Mouse (Mus musculus) mesoderm, embryonic 11.5 days (tissue): ENCODE measurements around the gene Mospd3.

Experiments
- DNase-seq: peaks from one replicate; pipeline ENCODE4 v3.0.0-alpha.2; 2012; ENCODE audit warnings: low read depth, low spot score

Gene Mospd3

GRCm38 (mm10) chr5:137574470-137574901 is 26.4 kb downstream of the Mospd3 start:
- DNase-seq: peak; percentile 38

DNA sequence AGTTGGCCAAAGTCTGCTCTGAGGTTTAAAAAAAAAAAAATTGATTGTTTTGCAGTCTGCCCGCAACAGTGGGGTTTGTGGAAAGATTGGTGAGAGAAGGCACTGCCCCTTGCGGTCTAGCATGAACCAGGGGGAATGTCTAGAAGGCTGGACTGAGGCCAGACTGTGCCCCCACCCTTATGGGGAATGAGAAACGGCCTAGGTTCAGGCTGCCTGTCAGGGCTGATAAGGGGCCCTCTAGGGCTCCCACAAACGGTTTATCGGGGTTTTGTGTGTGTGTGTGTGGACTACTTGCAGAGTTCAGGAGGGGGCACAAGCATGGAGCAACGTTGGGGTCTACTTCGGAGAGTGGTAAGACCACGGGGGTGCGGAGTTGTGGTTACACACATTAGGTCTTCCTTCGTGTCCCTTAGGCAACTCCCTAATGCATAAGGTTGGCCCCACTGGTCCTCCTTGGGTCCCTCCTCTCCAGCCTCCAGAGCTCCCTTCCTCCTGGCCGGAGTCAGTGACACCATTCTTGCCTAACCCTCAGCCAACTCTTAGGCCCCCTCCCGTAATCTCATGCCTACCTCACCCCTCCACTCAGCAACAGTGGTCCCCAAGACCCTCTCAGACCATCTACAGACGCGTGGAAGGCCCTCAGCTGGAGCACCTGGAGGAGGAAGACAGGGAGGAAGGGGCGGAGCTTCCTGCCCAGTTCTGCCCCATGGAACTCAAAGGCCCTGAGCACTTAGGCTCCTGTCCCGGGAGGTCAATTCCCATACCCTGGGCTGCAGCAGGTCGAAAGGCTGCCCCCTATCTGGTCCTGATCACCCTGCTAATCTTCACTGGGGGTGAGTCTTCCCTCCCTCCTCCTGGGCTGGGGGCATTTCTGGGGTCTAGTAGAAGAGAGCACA is 29.9 kb downstream of the Mospd3 start:
- DNase-seq: no peak

- DNase-seq: no peak
Measured at GRCm38 (mm10) chr5:137570181-137570580, 30.7 kb downstream of the Mospd3 start.

GRCm38 (mm10) chr5:137569665-137570064 is 31.2 kb downstream of the Mospd3 start, which contains the start of gene Tfr2:
Tfr2 (plus strand) TSS chr5:137569840.
- DNase-seq: no peak

DNA sequence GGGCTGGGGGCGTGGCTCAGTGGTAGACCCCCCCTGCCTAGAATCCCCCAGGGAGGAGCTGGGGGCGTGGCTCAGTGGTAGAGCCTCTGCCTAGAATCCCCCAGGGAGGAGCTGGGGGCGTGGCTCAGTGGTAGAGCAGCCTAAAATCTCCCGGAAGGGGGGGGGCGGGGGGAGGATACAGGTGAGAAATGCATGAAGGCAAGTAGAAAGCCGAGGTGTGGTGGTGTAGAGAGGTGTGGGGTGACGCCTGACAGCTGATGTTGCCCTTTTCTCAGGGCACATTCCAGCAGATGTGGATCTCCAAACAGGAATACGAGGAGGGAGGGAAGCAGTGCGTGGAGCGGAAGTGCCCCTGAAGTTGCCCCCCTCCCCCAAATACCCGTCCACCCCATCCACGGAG is 31.8 kb downstream of the Mospd3 start:
- DNase-seq: no peak

GRCm38 (mm10) chr5:137568223-137568798 is 32.5 kb downstream of the Mospd3 start:
- DNase-seq: no peak

GRCm38 (mm10) chr5:137566416-137566815 is 34.4 kb downstream of the Mospd3 start:
- no peak for DNase-seq

GRCm38 (mm10) chr5:137565744-137566143 is 35.1 kb downstream of the Mospd3 start:
- no peak for DNase-seq

DNA sequence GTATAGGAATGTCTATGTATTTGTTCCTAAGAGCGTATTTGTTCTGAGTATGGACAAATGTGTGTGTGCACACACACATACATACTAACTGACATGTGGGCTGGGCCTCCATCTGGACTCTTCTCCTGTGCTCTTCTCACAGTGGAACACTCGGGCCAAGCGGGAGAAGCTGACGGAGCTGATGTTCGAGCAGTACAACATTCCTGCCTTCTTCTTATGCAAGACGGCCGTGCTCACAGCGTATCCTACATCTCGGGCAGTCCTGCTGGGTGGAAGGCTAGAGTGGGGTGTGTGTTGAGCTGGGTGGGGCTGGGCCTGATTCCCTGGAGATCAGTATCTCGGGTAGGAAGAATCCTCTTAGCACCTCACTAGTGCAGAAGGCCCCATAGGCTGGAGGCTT is 37.9 kb downstream of the Mospd3 start:
- no peak for DNase-seq

GRCm38 (mm10) chr5:137561556-137561955 is 39.3 kb downstream of the Mospd3 start:
- DNase-seq: no peak

DNA sequence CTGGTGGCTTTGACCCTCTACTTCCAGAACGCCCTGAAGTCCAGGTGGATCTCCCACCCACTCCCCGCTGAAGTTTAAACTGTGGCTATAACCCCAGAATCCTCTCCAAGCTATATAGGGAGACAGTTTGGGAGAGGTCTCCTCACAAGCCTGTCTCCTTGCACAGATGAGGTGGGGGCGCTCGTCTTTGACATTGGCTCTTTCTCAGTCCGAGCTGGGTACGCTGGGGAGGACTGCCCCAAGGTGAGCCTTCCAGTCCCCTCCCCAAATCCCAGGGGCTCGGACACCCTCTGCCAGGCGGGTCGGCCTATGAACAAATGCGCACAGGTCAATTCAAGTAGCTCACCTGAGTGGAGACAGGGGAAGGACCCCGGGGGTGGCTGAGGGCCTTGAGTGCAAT is 47.0 kb downstream of the Mospd3 start:
- DNase-seq: no peak

DNA sequence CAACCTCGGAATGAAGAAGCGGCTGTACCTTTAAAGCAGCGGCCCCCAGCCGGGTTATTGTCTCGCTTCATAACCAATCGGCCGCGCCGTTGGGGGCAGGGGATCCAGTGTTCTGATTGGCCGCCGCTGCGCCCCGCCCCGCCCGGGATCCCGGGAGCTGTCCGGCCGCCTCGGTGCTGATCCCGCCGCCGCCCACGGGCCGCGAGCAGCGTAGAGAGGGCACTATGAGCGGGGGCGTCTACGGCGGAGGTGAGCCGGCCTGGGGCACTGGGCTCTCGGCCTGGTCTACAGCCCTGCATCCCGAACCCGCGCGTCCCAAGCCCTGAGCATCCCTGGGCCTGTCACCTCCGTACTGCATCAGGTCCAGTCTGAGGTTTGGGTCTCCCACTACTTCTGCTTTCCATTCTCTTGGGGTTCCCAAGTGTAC is 47.4 kb downstream of the Mospd3 start, which contains the start of gene Actl6b:
Gene Actl6b (plus strand): TSS at position 107 of the 427 bp plus-strand sequence.
- DNase-seq: peak; percentile 83

GRCm38 (mm10) chr5:137553000-137553399 is 47.9 kb downstream of the Mospd3 start:
- DNase-seq: no peak

- no peak for DNase-seq
Measured at GRCm38 (mm10) chr5:137551119-137551518, 49.7 kb downstream of the Mospd3 start.

DNA sequence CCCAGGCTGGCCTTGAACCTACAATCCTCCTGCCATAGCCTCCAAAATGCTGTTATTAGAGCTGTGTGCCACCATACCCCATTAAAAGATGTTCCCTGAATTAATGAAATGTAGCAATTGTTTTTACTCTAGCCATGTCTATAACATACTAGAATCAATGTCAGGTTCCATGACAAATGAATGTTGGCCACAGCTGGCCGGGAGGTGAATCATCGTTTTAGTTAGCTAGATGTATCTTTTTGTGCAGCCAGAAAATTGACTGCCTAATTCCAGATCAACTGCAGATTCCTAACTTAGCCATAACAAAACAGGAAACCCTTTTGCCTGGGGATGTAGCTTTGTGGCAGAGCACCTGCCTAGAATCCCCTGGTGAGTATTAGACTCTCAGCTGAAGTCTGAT is 51.0 kb downstream of the Mospd3 start:
- DNase-seq: no peak
